Mouse (Mus musculus) kidney, postnatal 36 days (tissue): ENCODE results near the gene Ccnb1.
A peak's percentile ranks its signal among the peaks of the same experiment; 100 is the strongest.
"Not testable (repeated sequence)": the region's sequence is repeated elsewhere in the genome, so short reads cannot be mapped to it uniquely, and the experiment has no call there.

Source experiments
- DNase-seq, 2 experiments: peaks; one replicate each; pipeline ENCODE4 v3.0.0; 2021 to 2022; ENCODE audit warnings: mixed read lengths in 2 of 2

Gene Ccnb1

DNA sequence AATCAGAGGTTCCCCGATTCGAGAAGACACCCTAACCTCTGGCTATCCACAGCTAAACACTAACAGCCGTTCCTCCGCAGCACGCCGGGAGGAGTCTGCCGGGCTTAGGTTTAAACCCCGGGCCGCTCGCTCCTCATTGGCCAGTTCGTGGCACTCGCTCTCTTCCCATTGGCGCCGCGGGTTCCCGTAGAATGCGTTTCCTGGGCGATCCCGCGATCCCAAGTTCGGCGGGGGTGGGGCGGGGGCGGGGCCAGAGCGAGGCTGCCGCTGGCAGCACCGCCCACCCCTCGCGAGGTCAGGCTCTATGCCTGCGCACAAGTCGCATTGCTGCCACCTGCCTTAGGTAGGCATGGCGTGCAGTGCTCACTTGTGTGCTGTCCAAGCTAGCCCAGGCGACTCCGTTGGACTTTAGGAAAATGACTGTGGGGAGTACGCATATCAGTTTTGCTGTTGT is at the start of gene Ccnb1:
Gene Ccnb1, minus strand, starts transcription at position 157 of the 454 bp plus-strand sequence.
- peak; percentile 94 to 95 for DNase-seq

DNA sequence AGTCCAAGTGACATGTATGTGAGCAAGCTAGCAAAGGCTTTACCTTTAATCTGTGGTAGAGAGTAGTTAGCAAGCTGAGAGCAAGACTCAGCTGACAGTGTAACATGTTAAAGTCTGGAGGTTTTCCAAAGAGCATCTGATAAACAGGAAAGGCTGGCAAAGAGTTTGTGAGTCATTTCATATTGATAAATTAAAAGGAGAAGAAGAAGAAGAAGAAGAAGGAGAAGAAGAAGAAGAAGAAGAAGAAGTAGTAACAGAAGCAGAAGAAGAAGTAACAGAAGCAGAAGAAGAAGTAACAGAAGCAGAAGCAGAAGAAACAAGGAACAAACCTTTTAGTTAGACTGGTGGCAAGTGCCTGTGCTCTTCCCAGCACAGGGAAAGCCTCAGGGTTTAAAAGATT is 48.4 kb upstream of the Ccnb1 start:
- DNase-seq, result no peak

DNA sequence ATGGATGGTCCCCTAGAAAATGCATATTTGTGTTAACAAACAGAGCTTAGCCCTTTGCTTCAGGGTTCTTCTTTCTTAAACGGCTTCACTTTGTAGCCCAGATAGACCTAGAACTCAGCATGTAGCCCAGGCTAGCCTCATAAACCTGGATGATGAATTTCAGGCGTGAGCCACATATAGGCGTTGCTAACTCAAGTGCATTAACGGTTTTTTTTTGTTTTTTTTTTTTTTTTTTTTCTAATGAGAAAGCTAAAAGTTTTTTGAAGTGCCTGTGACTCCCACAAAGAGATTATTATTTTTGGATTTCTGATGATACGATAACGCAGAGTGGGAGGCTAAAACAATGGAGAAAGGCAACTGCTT is 47.3 kb upstream of the Ccnb1 start:
- DNase-seq, result no peak

DNA sequence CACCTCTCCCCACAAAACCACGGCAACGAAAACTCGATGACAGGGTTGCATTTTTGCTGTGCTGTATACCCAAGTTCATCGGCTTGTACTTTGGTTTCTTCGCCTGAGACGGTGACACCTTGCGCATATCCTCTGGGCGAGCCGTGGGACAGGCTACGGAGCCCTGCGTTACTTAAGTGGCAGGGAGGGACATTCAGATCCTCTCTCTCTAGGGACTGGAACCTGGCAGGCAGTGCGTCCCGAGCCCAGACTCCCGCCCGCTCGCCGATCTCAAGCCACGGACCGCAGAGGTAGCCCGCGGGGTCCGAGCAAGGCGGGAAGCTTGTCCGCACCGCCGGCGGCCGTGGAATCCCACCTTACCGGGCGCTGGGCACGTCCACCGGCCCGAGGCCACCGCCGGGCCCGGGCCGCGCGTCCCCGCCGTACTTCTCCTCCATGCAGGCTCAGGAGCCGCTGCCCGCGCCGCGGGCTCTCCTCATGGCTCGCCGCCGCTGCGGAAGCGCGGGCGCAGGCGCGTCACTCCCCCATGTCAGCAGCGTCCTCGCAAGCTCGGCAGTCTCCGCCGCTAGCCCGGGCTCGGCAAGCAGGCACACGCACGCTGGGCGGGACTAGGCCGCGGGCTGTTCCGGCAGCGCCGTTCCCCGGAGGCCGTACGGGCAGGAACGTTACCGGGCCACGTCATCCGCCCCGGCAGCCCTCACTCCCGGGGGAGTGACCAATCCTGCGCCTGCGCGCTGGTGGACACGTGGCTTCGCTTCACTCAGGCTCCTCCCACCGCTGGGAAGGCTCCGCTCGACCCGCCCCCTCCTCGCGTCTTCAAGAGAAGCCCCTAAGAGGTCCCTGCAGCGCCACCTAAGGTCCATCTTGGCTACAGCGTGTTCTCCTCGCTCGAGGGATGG is 46.6 kb upstream of the Ccnb1 start, which contains the start of gene Slc30a5:
Gene Slc30a5, minus strand, starts transcription at position 687 of the 899 bp plus-strand sequence.
- DNase-seq, result peak; percentile 99 to 100

DNA sequence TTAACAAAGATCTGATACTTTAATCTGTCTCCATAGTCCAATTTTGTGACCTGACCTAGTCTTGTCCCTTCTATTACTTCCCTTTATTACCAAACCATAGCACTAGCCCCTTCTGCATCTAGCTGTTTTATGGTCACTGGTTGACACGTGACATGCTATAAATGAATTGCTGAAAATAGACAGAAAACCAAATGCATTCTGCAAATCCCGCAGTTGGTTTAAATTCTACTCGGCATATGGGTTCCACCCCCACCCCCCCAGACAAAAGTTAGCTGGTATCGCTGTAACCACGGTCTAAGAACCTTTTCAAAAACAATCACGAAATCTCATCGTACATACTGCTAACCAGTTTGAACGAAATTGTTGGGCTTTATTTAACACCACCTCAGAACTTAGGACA is 45.8 kb upstream of the Ccnb1 start:
- DNase-seq, result no peak

DNA sequence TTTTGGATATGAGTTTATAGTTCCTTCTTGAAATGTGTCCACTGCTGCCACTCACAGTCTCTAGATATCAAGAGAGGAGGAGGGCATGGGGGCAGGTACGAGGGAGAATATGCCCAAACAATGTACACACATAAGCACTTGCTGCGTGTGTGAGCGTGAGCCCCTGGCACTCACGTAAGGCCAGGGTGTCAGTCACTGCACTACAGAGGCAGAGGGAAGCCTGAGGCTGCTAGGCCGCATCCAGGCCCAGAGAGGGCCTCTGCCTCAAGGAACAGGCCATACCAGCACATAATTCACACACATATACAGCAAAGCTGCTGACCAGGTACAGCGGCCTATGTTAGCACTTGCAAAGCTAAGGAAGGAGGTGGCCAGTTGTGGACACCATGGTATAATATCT is 44.8 kb upstream of the Ccnb1 start:
- no peak for DNase-seq

DNA sequence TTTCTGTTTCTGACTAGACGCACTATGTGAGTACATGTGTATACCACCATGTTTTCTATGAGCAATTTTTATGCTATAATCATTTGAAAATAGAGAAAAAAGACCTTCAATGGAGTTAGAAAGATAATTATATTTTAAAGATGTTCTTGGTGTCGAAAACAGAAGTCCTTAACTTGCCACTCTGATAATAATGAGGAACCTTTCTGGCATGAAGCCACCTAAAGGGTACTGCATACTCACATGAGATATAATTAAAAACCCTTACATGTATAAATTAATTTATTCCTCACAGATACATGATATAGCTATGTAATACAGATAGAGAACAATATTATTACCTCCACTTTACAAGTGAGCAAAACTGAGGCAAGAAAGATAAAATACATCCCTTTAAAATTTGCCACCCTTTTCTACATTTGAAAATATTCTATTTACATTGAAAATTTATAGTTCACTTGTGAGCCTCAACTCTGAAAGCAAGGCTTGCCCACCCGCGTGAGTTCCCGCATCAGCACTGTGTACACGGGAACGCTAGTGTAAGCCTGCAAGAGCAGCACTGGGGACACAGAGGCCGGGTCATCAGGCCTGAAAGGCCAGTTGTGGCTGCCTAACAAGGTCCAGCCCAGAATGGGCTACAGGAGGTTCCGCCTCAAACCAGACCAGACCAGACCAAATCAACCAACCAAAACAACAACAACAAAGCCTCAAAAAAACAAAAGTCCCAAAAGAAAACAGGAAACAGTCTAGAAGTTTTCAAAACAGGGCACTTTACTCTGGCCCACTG is 39.4 kb upstream of the Ccnb1 start:
- peak; percentile 61 to 70 for DNase-seq

DNA sequence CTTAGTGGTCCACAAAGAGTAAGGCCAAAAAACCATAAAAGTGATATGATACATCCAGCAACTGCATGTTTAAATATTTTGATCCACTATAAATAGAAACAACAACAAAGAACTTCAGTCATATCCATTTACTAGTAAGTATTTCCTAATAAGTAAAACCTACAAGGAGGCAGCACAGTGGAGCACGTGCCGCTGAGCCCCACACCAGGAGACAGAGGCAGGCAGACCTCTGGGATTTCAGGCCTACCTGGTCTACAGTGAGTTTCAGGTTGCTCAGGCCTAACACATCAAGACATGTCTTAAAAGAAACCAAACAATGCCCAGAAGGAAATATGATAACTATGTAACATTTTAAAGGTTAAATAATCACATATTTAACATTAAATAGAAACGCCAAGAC is 38.5 kb upstream of the Ccnb1 start:
- no peak for DNase-seq

DNA sequence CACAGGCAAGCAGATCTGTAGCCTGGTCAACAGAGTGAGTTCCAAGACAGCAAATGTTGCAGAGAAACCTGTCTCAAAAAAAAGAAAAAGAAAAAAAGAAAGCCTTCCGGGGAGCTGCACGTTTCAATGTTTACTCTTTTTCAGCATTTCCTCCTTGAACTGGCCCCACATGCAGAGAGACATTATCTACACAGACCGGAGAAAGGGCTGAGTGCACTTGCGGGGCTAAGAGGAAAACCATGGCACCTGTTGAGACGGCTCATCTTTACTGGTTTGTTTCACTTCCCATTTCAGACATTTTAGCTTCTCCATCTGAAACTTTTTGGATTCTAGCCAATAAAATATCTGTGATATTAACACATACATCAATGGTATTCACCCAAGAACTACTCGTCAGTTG is 37.9 kb upstream of the Ccnb1 start:
- no peak for DNase-seq

DNA sequence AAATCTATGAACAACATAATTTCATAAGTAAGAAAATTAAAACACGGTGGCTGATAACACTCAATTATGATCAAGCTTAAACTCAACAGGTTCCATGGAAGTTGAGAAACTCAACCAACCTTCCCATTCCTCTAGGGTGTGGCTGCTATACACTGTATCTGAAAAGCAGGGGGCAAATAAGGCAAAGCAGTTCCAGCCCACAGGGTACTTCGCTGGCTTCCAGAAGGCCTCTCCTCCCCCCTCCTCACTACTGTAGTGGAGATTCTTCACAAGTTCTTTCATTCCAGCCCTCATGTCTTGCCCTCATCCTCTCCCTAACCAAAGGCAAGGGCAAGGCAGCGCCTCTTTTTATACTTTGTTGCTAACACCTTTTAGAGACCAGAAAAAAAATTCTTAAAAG is 37.5 kb upstream of the Ccnb1 start:
- no peak for DNase-seq

DNA sequence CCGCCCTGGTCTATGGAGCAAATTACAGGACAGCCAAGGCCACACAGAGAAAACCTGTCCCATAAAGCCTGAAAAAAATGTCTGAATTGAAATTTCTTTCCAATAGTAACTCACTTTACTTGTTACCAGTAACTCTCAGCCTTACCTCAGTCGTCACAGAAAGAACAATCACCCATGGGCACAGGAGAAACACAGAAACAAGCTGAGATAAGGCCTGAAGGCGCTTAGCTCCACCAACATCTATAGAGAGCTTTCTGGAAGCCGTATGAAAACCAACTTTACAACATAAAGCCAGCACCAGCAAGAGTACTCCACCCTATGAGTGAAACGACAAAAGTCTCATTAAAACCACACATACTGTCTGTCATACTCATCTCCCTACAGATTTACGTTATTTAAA is 28.1 kb upstream of the Ccnb1 start:
- DNase-seq, result no peak

DNA sequence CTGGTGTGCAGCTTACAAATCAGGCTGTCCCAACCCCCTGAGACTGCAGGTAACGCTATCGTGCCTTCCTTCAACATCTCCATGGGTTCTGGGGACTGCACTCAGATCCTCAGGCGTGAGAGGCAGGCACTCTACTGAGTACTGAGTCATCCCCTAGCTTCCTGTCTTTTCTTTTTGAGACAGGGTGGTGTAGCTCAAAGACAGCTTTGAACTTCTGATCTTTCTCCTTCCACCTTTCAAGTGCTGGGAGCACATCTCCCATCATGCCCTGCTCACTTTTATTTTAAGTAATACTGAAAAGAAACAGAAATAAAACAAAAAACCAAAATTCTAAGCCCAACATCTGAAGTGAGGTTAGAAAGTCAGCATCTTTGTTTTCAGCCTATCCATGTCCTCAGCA is 19.4 kb upstream of the Ccnb1 start:
- no peak for DNase-seq

DNA sequence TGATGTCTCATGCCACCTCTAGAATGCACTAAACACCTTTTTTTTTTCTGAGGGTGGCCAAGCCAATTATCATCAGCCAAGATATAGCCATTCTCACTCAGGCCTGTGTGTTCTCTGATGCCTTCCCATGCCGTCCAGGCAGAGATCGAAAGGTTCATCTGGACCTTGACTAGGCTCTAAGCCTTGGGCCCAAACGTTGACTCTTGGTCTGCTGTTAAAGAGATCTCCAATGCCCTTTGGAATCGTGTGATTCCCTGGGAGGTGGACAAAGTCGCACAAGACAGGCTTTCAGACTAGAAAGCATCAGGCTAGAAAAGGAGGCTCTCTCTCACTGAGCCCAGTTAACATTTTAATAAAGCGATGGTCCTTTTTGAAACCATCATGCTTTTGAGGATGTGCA is 10.8 kb upstream of the Ccnb1 start:
- peak in 1 of 2 experiments; percentile 26 for DNase-seq

DNA sequence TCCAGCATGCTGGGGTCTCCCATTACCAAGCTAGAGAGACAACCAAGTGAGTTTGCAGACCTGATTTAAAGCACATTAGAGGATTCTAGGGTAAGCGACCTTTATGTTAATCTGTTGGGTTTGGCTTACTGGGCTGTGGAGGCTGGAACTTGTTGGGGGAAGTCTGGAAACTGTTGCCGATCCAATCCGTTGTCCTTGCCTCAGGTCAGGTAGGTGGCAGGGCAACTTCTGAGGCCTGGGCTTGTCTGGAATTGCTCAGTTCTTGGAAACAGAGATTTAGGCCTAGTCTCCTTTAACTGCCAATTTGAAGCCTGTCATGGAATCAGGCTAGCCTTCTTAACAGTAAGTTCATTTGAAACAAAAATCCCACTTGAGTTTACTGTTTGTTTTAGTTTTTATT is 2.7 kb upstream of the Ccnb1 start:
- DNase-seq, result no peak

DNA sequence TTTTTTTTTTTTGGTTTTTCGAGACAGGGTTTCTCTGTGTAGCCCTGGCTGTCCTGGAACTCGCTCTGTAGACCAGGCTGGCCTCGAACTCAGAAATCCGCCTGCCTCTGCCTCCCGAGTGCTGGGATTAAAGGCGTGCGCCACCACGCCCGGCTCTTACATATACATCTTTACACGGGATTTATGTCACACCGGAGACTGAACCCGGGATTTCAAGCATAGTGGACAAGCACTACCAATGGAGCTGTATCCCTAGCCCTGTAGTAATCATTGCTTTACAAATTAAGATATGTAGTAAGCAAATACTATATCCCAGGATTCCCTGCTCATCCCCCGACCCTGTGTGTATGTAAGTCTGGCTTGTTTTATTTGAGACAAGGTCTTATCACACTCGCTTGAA is 1.7 kb upstream of the Ccnb1 start:
- DNase-seq, result not testable (repeated sequence)

DNA sequence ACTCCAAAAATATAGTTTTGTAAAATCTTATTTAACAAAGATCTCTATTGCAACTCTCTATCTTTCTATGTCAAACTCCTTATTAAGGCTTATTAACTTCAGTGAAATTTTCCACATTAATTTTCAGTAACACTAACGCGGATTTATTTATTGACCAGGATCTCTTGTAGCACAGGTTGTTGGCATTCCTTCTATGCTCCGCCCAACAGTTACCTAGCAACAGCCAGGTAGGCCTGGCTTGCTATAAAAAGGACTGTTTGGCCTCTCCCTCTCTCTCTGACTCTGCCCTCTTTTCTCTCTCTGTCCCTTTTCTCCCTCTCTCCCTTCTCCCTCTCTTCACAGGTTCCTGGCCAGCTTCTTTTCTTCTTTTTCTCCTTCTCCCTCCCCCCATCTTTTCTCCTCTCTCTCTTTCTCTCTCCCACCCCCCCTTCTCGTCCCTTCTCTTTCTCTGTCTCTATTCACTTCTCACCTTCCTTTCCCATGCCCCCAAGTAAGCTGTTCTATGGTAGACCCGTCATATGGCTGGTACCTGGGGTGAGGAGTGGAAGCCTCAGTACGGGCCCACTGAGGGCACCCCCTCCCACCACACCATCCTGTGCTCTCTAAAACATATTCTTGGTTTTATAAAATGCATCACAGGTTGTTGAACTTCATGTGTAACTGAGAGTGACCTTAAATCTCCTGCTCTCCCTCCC is 1.1 kb upstream of the Ccnb1 start:
- peak; percentile 64 to 66 for DNase-seq

DNA sequence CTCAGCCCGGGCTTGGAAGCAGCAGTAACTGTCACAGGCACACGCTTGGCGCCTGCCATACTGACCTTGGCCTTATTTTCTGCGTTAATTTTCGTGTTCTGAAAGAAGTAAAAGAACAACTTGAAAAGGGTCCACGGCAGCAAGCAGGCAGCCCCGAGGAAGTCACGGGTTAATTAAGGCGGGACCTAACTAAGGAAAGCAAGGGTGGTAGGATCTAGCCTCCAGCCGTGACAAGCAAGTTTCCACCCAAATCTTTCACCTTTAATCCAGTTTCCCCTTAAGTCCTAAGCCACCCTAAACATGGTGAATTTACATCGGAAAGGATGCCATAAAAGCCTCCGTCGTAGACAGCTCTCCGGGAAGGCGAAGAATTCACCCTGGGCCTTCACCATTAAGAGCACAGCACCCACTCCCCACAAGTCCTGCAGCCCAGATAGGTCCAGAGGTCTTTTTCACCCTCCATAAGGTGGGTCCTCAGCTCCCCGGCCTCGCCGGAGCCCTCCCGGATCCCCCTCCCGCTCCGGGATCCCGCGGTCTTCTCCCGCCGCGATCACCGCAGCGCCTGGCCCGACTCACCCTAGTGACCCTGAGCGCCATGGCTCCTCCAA is 460 bp downstream of the Ccnb1 start:
- peak in 1 of 2 experiments; percentile 15 for DNase-seq

DNA sequence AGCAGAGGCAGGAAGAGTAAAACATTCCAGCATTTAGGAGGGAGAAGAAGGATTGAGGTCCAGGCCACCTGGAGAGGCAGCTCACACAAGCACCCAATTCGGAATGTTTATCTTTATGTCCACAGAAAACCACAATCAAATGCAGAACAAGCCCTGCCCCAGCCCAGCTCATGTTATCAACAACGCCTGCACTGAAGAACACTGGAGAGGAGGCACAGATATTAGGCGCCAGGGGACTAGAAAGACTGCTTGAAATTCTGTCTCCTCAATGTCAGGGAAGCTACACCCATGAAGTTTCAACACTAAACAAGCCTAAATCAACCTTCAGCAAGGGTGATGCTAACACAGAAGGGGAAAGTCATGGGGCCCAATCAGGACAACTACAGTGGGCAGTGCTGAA is 8.9 kb downstream of the Ccnb1 start:
- DNase-seq, result no peak

DNA sequence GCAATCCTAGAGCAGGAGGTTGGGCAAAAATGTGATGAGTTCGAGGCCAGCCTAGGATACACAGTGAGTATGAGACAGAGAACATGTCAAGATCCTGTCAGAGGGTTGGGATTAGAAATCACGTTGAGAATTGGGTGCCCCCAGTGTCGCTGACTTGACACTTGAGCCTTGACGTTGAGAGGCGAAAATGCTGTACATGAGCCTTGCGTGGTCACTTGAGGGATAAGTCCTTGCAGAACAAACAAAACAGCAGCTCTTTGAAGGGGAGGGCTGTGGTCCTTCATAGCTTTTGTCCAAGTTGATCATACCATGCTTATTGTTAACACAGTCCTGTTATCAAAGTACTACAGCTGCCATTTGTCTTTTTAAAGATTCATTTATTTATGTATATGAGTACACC is 9.7 kb downstream of the Ccnb1 start:
- no peak for DNase-seq

DNA sequence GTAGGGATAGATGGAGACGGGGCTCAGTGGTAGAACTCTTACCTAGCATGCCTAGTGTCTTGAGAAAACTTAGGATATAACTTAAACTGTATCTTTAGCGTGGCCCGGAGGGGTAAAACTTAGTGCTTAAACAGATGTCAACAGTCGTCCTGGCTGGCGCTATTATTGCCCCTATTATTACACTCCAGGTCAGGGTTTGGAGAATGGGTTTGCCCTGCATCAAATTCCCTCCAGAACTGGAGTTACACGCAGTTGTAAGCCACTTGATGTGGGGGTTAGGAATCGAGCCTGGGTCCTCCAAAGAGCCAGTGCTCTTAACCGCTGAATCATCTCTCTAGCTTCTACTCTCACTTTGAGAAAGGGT is 10.3 kb downstream of the Ccnb1 start:
- DNase-seq, result no peak

DNA sequence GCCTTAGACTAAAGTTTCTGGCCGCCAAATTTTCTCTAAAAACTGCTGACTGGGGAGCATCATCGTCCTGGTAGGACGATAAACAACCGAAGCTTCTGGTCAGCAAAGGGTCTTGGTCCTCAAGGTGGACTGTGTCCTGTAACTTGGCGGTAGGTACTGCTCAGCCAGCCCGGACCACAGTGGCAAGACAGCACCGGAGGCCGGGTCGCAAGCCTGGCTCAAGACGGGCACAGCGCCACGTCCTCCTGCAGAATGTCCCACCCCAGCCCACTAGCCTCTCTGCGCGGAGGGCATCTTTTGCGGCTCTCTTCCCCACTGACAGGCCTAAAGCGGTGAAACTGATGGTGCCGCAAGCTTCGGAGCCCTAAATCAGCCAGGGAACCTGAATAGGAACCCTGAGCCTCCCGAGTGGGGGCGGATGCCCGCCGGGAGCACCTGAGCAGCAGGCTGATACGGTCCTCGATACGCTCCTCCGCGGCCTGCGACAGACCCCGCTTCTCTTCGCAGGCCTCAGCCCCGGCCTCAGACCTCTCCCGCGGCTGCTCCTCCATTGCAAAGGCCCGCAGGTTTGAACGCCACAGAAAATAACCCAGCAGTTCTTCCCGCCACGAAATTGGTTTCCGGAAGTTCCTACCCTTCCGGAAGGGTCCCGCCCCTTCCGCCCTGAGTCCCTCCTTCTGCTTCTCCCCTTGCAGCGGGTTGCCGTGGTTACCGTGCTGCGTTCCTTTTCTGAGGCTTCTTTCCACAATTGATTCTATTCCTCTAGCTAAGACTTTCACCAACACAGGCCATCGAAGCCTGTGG is 10.9 kb downstream of the Ccnb1 start, which contains the start of gene Cenph:
Gene Cenph, minus strand, starts transcription at position 648 of the 804 bp plus-strand sequence.
- DNase-seq, result peak; percentile 91 to 94

DNA sequence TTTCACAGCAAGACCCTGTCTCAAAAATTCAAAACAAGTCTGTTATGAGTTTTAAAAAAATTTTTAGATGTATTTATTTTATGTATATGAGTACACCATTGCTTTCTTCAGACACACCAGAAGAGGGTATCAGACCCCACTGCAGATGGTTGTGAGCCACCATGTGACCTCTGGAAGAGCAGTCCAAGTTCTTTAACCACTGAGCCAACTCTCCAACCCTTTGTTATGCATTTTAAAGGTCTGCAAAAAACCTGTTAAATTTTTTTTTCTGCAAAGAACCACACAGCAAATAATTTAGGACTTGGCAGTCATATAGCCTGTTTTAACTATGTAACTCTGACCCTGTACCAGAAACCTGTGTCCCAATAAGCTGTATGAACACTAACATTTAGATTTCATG is 11.7 kb downstream of the Ccnb1 start:
- DNase-seq, result no peak
